Mouse (Mus musculus): Measurements from ENCODE around the gene Dera.

- TF ChIP-seq EP300 (optimal IDR thresholded peaks at IDR 0.05) (no peak), CTCF (IDR thresholded peaks at IDR 0.05; ENCODE audit: low read depth) (no peak)
These were observed 52.5 kb downstream of the Dera start for GRCm38 (mm10) chr6:137806806-137807205.
